Mouse (Mus musculus): ENCODE data around the gene Aste1. TPM values are rescaled to one million over a fixed set of nuclear protein-coding genes. Genes with fewer than 3 reads are reported as not detected.
A peak's percentile ranks its signal among the peaks of the same experiment; 100 is the strongest.

Aste1 gene
- 12.6 and 15.9 TPM in 2 replicates for polyA plus RNA-seq (2011; ENCODE audit: insufficient read length, low read depth, missing spikeins)

DNA sequence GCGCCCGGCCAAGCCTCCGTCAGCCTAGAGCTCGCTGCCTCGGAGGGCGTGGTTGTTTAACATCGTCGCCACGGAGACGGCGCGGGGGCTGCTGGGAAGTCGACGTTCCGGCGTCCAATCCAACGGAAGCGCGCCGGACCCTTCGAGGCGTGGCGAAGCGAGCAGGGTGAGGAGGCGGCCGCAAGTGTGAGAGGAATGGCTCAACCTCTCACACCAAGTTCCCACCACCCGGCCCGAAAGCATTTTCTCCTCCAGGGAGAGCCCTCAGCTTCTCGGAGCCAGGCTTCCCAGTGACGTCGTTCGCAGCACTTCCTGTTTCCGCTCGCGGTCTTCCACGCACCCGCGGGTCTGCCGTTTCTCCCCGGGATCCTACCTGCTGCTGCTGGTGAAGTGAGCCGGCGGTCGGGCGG lies at the start of gene Aste1, which contains the start of gene Nek11:
TSS of gene Aste1 (plus strand) at position 175 of the 410 bp plus-strand sequence.
TSS of gene Nek11 (minus strand) at position 307 of the 410 bp plus-strand sequence.
- peak within 1 kb of the TSS; percentile 91 for H3K27ac ChIP-seq (ENCODE audit: insufficient read depth, low read length)
- peak within 1 kb of the TSS; percentile 85 for H3K4me3 ChIP-seq (ENCODE audit: insufficient read depth, low read length)
- TF ChIP-seq POLR2A (IDR thresholded peaks at IDR 0.05; ENCODE audit: low read depth, low read length), result peak; percentile 66
- no peak for TF ChIP-seq CTCF (IDR thresholded peaks at IDR 0.05; ENCODE audit: borderline replicate concordance, insufficient read depth, low read length)
- peaks cover 7% of the 10 kb centered on the region for H3K4me1 ChIP-seq (ENCODE audit: control insufficient read depth, insufficient read depth, low read length)

DNA sequence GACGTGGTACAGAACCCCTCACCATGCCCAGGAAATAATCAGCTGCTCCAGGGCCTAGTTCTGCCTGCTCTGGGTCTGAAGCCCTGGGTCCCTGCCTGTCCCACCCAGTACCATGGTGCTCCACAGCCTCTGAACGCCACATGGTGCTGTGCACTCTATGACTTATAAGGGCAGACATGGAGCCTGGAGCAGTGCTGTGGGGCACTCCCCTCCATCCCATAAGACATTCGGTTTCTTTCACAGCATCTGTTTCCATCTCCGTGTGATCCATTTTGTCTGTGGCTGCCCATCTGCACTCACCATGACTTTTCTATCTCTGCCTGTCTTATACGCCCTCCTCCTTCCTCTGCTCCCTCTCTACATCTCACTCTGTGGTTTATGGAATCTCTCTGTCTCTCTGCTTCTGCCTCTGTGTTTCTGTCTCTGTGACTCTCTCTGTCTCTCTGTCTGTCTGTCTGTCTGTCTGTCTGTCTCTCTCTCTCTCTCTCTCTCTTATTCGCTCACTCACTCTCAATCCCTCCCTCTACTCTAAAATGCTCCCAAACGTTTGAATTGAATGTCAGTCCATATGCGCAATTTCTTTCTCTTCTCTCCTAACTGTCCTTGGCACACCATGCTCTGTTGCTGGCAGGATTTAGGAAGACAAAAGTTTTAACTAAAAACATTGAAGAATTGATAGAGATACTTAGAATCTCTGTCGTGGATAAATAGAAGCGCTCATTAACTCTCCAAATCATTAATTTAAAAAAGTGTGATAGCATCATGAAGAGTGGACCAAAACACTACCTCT lies 46.8 kb upstream of the Aste1 start:
- TF ChIP-seq CTCF (IDR thresholded peaks at IDR 0.05; ENCODE audit: borderline replicate concordance, insufficient read depth, low read length), result no peak
- no peak for TF ChIP-seq POLR2A (IDR thresholded peaks at IDR 0.05; ENCODE audit: low read depth, low read length)
- no peak overlapping the region for H3K27ac ChIP-seq (ENCODE audit: insufficient read depth, low read length)
- no peaks in the 10 kb centered on the region for H3K4me1 ChIP-seq (ENCODE audit: control insufficient read depth, insufficient read depth, low read length)
- no peak overlapping the region for H3K4me3 ChIP-seq (ENCODE audit: insufficient read depth, low read length)

DNA sequence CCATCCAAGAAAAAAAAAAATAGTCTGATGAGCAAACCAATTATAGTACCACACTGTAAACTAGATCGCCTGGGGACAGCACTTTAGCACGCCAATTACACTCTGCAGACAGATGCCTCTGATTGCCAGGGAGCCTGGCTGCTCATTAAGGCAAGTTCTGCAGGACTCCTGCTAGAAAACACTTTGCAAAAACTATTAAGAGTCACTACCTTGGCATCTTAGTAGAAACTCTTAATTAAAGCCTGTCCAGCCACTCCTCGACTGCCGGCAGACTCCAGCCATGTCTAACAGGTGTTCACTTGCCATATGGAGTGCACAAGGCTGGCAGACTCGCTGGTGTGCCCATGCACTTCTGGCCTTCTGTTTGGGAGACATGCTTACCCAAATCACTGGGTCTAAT lies 46.2 kb upstream of the Aste1 start:
- H3K4me3 ChIP-seq (ENCODE audit: insufficient read depth, low read length), result no peak overlapping the region
- TF ChIP-seq CTCF (IDR thresholded peaks at IDR 0.05; ENCODE audit: borderline replicate concordance, insufficient read depth, low read length), result no peak
- no peak for TF ChIP-seq POLR2A (IDR thresholded peaks at IDR 0.05; ENCODE audit: low read depth, low read length)
- H3K4me1 ChIP-seq (ENCODE audit: control insufficient read depth, insufficient read depth, low read length), result no peaks in the 10 kb centered on the region
- no peak overlapping the region for H3K27ac ChIP-seq (ENCODE audit: insufficient read depth, low read length)

DNA sequence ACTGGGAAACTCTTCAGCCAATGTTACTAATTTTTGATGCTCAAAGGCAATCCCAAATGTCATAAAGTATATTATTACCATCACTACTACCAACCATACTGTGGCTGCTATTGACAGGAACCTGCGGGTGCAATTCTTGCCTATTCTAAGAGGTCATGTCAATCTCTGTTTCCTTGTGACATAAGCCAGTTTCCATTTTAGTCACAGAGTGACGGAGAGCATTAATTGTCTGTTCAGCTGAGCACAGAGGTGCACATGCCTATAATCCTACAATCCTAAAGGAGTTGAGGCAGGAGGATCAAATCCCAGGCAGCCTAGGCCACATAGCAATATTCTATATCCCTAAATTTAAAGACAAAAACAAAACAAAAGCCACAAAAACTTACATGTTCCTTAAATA lies 33.0 kb upstream of the Aste1 start:
- Histone ChIP-seq H3K4me1 (ENCODE audit: control insufficient read depth, insufficient read depth, low read length) (no peaks in the 10 kb centered on the region), H3K27ac (ENCODE audit: insufficient read depth, low read length) (no peak overlapping the region), H3K4me3 (ENCODE audit: insufficient read depth, low read length) (no peak overlapping the region)
- no peak for TF ChIP-seq CTCF (IDR thresholded peaks at IDR 0.05; ENCODE audit: borderline replicate concordance, insufficient read depth, low read length)
- TF ChIP-seq POLR2A (IDR thresholded peaks at IDR 0.05; ENCODE audit: low read depth, low read length), result no peak

DNA sequence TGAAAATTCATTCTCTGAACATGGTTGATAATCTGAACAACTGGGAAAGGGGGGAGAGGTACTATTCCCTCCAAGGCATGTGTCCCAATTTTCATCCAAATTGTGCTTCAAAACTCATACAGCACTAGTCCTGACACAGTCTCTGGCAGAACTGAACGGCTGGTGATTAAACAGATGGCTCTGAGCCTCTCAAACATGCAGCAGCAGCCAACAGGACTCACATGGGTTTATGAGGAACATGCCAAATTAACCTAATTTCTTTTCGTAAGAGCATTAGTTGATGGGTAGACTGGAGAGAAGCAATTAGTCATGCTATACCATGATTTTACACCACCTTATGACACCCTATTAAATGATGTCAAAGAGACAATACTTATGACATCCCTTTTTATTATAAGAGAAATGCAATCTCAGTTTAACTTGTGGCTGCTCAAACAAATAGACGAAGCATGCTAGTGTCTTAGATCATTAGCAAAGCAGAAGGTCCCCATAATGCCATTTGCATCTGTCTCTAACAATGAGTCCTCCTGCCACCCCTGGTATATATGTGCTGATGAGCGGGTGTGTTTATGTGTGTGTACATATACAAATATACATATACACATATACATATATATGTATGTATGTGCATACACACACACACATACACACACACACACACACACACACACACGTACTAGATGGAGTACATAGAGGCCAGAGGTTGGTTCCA lies 31.5 kb upstream of the Aste1 start:
- Histone ChIP-seq H3K27ac (ENCODE audit: insufficient read depth, low read length) (no peak overlapping the region), H3K4me1 (ENCODE audit: control insufficient read depth, insufficient read depth, low read length) (no peaks in the 10 kb centered on the region; the same call in 1 of the 2 replicates), H3K4me3 (ENCODE audit: insufficient read depth, low read length) (no peak overlapping the region)
- no peak for TF ChIP-seq POLR2A (IDR thresholded peaks at IDR 0.05; ENCODE audit: low read depth, low read length)
- no peak for TF ChIP-seq CTCF (IDR thresholded peaks at IDR 0.05; ENCODE audit: borderline replicate concordance, insufficient read depth, low read length)

DNA sequence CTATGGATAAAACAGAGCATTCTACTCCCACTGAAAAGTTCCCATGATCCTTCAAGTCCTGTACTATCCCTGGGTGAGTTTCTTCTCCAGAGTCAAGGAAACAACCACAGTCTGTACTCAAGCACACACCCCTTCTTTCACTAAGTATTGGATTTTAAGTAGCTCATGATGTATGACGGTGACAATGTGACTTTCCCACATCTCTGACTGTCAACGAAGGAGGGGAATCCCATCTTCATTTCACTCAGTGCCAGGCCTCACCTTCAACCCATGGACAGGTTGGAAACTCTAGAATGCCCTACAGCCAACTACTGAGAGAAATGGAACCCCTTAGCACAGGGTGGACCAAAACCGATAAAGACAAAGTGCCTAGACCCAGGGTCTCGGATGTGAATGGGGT lies 29.0 kb upstream of the Aste1 start:
- Histone ChIP-seq H3K27ac (ENCODE audit: insufficient read depth, low read length) (no peak overlapping the region), H3K4me3 (ENCODE audit: insufficient read depth, low read length) (no peak overlapping the region), H3K4me1 (ENCODE audit: control insufficient read depth, insufficient read depth, low read length) (no peaks in the 10 kb centered on the region; the same call in 1 of the 2 replicates)
- TF ChIP-seq CTCF (IDR thresholded peaks at IDR 0.05; ENCODE audit: borderline replicate concordance, insufficient read depth, low read length), result no peak
- TF ChIP-seq POLR2A (IDR thresholded peaks at IDR 0.05; ENCODE audit: low read depth, low read length), result no peak

DNA sequence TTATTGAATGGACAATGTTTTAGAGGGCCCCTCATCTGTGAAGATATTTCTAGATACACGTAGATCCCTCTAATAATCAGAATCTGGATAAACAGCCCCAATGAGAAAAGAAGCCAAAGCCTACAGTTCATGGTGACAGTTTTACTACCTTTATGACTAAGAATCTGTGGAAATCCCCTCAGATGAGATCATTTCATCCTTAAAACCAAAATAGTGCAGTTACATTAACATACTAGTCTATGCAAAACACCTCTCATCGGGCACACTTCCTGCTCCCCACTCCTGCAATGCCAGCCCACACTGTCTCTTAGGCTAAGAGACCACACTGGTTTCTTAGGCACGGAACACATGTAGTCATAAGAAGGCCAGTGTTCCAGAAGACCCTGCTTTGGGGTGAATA lies 26.6 kb upstream of the Aste1 start:
- H3K4me3 ChIP-seq (ENCODE audit: insufficient read depth, low read length), result no peak overlapping the region

DNA sequence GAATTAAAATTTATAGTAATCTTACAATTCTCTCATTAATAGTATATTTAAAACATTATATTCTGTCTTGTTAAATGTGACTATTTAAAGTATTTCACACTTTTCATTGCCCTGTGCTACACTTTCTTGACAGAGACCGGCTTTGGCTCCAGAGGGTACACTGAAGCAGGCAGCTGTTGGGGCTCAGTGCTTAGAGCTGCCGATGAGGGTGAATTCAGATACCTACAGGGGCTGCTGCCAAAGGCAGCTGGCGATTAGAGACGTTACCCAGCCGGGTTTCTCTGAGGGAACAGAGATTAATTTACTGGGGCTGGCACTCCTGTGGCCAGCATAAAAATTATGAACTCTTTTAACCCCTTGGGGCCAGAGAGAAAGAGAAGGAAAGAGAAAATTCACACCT lies 20.8 kb upstream of the Aste1 start:
- Histone ChIP-seq H3K4me1 (ENCODE audit: control insufficient read depth, insufficient read depth, low read length) (peaks cover 9% of the 10 kb centered on the region), H3K27ac (ENCODE audit: insufficient read depth, low read length) (no peak overlapping the region), H3K4me3 (ENCODE audit: insufficient read depth, low read length) (no peak overlapping the region)
- TF ChIP-seq POLR2A (IDR thresholded peaks at IDR 0.05; ENCODE audit: low read depth, low read length), result no peak
- TF ChIP-seq CTCF (IDR thresholded peaks at IDR 0.05; ENCODE audit: borderline replicate concordance, insufficient read depth, low read length), result no peak

More for the DNA sequence above, 26.6 kb upstream of the Aste1 start:
- no peaks in the 10 kb centered on the region; the same call in 1 of the 2 replicates for H3K4me1 ChIP-seq (ENCODE audit: control insufficient read depth, insufficient read depth, low read length)
- H3K27ac ChIP-seq (ENCODE audit: insufficient read depth, low read length), result peak overlapping the region; percentile 49; the same call in 1 of the 2 replicates
- TF ChIP-seq CTCF (IDR thresholded peaks at IDR 0.05; ENCODE audit: borderline replicate concordance, insufficient read depth, low read length) (no peak), POLR2A (IDR thresholded peaks at IDR 0.05; ENCODE audit: low read depth, low read length) (no peak)

DNA sequence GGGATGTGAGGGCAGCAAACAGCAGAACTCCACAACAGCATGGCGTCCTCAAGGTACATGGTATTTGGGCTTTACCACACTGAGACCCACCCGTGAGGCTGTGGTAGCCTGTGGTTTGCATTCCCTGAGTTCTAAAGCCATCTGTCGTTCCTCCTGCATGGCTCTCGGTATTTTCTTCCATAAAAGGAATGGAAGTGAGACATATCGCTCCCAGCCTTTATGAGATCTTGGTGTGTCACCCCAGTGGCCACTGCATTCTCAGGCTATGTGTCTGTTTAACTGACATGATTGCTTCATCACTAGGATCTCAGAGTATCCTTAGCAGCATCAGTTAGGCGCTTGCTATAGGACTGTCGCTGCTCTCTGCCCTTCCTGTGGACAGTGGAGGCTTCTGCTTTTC lies 18.8 kb upstream of the Aste1 start:
- no peak overlapping the region for H3K4me3 ChIP-seq (ENCODE audit: insufficient read depth, low read length)
- H3K4me1 ChIP-seq (ENCODE audit: control insufficient read depth, insufficient read depth, low read length), result peaks cover 9% of the 10 kb centered on the region
- TF ChIP-seq POLR2A (IDR thresholded peaks at IDR 0.05; ENCODE audit: low read depth, low read length) (0 out of 2 replicates have a peak, but pooled peaks have one; percentile 29), CTCF (IDR thresholded peaks at IDR 0.05; ENCODE audit: borderline replicate concordance, insufficient read depth, low read length) (no peak)
- H3K27ac ChIP-seq (ENCODE audit: insufficient read depth, low read length), result peak overlapping the region; percentile 89

Data from embryonic fibroblast, embryonic 13.5 days (primary cell).